Mouse (Mus musculus): ENCODE results near the gene Vasn. TPM values are rescaled to one million over a fixed set of nuclear protein-coding genes. Genes with fewer than 3 reads are reported as not detected.

The Vasn gene
- total RNA-seq, 2 experiments from 2014 or later: not detected

DNA sequence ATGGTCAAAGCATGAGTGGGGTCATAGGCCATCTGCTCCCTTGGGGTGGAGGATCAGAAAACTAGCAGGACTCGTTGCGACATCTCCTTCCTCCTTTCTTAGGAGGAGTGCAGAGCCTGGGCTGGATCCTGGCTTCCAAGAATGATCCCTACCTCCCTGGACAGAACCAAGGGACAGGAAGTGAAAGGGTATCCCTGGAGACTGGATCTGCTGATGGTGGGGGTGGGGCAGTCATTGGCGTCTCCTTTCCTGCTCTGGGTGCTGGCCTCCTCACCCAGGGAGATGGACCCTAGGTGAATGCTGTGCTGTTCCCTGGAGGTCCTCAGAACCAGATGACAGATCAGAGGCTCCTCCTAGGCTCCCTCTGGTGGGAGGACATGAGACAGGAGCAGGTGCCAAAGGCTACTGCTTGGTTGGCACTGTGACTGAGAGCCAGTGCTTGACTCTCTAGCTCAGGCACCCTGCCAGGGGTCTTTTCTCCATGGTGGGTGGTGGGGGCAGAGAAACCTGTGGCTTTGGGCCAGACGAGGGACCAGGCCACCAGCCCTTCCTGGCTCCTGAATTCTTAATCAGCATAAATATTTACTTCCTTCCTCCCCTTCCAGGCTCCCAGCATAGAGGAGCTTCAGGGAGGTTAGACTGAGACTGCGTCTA is 33.2 kb upstream of the Vasn start:
- 0 out of 2 replicates have a peak, but pooled peaks have one; percentile 39 for ATAC-seq (ENCODE audit: poor library complexity, severe bottlenecking)

DNA sequence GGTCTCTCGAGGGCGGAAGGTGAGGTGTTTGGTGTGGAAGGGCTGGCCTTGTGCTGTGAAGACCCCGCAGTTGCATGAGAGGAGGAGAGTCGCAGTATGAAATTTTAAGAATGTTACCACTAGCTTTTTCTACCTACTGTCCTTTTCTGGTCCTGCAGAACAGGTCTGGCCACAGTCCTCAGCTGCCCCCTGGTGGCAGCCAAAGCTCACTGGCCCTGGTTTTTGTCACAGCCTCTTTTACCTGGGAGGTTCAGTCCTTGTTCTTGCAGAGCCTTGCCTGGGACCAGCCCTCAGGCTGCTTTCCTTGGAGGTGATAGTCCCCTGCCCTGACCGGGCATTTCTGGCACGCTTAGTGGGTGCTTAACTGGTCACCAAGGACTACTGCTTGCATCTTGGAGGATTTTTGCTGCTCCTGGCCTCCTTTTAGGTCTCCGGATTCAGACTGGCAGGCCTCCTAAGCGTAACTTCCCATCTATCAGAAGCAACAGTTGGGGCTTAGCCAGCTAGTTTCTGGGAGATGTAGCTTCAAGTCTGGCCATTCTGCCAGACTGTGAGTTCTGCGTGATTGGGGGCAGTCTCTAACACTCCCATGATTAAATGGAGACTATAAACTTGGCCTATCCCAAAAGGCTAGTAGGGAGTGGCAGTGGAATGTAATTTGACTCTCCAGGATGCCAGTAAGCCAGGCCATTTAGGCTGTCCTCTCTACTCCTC is 31.8 kb upstream of the Vasn start:
- peak; percentile 91 for ATAC-seq (ENCODE audit: poor library complexity, severe bottlenecking)

DNA sequence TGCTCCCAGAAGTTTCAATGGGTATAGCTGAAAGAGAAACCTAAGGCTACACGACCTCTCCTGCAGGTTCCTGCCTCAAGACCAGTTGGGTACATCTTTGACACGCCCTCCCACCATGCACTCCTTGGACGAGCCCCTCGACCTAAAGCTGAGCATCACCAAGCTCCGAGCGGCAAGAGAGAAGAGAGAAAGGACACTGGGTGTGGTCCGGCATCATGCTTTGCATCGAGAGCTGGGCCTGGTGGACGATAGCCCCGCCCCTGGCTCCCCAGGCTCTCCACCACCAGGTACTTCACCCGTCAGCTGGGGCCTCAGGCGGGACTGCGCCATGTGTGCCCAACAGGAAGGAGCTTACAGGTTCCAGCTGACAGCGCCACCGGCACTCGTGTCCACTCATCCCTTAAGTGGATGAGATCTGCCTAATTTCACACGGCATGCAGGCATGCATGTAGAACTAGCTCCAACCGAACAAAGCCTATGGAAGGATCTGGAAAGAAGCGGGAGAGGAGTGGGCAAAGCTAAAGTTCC is 31.1 kb upstream of the Vasn start:
- no peak for ATAC-seq (ENCODE audit: poor library complexity, severe bottlenecking)

DNA sequence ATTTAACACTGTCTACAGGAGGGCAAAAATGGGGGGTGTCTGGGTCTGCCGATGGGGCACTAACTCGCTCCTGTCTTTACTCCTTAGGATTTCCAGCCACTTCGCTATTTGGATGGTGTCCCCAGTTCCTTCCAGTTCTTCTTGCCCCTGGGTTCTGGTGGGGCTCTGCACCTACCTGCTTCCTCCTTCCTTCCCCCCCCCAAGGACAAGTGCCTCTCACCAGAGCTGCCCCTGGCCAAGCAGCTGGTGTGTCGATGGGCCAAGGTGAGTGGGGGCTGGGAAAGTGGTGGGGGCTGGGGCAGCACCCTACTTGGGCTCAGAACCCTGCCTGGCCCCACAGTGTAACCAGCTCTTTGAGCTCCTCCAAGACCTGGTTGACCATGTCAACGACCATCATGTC is 28.5 kb upstream of the Vasn start:
- no peak for ATAC-seq (ENCODE audit: poor library complexity, severe bottlenecking)

DNA sequence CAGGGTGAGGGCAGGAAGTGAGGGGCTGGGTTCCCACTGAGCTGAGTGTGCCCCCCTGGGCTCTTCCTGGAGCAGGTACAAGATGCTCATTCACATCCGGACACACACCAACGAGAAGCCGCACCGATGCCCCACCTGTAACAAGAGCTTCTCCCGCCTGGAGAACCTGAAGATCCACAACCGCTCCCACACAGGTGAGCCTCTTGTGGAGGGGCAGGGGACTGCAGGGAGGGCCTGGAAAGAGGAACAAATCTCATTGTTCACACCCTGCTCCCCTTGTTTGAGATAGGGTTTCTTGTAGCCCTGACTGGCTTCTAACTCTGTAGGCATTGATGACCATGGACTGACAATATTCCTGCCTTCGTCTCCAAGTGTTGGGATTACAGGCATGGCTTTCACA is 28.1 kb upstream of the Vasn start:
- no peak for ATAC-seq (ENCODE audit: poor library complexity, severe bottlenecking)

DNA sequence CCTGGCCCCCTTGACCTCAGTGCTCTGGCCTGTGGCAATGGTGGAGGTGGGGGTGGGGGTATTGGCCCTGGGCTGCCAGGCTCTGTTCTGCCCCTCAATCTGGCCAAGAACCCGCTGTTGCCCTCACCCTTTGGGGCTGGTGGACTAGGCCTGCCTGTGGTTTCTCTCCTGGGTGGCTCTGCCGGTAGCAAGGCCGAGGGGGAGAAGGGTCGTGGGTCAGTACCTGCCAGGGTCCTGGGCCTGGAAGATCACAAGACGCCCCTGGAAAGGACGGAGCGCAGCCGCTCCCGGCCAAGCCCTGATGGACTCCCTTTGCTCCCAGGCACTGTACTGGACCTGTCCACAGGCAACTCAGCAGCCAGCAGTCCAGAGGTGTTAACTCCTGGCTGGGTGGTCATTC is 26.0 kb upstream of the Vasn start:
- ATAC-seq (ENCODE audit: poor library complexity, severe bottlenecking): no peak

DNA sequence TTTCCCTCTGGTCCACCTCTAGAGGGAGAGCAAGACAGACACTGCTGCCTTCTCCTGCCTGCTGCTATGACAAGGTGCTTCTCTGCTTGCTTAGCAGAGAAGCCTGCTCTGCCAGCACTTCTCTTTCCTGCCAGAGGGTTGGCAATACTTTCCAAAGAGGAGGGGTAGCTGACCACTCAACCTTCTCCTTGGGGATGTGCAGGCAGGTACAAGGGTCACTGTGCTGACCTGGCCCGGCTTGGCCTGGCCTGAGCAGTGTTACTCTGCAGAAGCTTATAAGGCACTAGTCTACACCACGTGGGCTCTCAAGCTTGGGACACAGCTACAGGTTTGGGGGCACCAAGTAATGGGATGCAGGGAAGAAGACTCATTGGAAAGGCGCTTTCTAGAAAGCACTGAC is 25.1 kb upstream of the Vasn start:
- ATAC-seq (ENCODE audit: poor library complexity, severe bottlenecking): no peak

DNA sequence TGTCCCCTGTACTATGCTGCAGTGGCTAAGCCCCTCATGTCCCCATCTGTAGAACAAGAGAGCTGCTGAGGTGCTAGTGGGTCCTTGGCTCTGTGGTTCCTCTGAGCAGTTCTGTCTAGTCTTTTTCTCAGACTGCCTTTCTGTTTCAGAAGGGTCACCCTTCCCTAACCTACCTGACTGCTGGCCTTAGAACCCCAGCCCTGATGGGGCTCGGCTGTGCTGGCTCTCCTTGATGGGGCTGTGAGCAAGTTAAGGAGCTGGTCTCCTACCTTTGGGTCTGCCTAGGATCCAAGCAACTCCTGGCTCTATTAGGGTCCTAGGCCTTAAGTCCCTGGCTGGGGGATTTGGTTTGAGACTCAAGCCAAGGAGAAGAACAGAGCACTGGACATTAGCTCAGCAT is 24.4 kb upstream of the Vasn start:
- ATAC-seq (ENCODE audit: poor library complexity, severe bottlenecking): no peak

DNA sequence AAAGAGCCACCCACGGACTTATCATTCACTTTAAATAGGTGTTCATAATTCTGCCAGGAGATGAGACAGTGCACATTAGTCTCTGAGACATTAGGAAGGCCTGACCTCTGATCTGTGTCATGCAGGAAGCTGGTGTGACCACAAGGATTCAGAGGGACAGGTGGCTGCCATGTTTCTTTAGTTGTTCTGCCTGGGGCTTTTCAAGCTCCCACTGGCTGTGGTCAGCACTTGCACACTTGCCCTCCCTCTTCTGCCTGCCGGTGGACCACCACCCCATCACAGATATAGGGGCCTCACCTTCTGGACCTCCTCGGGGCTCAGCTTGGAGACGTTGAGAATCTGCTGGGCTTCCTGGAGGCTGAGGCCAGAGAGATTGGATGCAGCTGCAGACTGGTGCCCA is 22.9 kb upstream of the Vasn start:
- ATAC-seq (ENCODE audit: poor library complexity, severe bottlenecking): no peak

DNA sequence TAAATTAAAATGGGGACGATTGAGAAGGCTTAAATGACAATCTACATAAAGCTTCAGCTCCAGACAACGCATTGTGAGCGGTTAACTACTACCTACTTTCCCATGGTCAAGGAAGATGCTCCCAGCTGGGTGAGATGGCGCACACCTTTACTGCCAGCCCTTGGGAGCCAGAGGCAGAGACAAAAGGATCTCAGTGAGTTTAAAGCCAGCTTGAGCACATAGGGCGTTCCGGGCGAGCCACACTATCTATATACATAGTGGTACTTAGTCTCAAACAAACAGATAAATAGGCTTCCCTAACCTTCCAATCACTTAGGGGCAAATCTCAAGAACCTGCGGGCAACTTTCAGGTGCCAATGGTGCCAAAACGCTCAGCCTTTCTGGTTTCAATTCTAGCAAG is 15.7 kb upstream of the Vasn start:
- ATAC-seq (ENCODE audit: poor library complexity, severe bottlenecking): no peak

DNA sequence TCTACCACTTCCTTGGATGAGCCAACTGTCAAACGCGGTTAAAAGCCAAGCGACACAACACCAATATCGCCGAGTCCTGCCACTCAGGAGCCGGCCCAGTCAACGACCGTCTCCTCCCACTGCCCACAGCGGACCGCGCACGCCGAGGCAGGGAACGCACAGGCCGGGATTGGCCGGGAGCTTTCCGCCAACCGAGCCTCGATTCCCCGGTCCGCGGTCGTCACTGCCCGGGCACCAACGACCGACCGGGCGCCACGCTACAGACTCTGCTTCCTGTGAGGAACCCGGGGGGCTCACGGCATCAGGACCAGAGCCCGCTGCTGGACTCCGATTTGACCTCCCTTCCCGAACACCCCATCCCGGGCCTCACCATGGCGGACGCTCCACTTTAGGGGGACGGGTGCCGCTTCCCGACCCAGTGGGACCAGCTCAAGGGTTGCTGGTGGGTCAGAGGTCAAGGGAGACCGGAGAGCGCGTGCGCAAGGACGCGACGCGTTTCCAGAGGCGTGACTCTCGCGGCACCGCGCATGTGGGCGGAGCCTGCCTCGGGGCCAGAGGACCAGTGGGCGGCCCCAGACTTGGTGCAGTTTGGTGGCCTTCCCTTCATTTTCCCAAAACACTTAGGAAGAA is 15.1 kb upstream of the Vasn start, which contains the start of gene Pam16:
Gene Pam16, minus strand, starts transcription at position 508 of the 630 bp plus-strand sequence.
- ATAC-seq (ENCODE audit: poor library complexity, severe bottlenecking): peak; percentile 96

DNA sequence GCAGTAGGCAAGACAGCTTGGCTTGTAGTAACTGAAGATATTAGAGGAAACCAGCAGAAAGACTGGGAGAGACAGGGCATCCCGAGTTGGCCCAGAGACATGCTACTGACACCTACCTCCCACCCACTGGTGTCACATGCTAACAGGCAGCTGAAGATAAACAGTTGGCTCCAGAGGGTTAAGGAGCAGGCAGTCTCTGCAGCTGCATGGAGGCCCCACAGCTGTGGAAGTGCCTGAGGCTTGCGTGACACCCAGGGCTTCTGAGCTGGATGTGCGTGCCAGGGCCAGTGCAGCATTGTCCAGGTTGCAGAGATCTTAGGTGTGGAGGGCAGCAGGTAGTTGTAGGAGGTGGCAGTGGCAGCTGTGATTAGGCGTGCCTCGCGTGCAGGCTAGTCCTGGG is 12.6 kb upstream of the Vasn start:
- ATAC-seq (ENCODE audit: poor library complexity, severe bottlenecking): no peak

DNA sequence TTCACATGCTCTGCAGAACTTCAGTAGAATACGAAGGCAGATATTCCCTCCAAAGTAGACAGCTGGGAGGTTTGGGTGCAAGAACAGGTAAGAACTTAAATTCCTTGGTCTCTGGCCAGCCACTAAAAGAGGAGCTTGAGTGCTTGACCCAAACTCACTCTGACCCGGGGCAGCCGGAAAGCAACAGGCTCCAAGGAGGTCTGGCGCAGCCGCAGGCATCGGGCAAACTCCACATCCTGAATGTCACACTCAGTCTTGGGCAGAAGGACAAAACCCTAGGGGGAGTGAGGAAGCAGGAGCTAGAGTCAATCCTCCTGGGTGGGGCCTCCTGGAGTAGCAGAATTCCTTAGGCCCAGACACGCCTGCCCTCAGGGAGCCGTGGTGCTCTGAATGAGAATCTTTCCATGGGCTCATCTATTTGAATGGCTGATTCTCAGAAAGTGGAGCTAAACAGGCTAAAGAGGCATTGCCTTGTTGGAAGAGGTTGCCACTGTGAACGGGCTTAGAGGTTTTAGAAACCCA is 10.8 kb upstream of the Vasn start:
- ATAC-seq (ENCODE audit: poor library complexity, severe bottlenecking): no peak

DNA sequence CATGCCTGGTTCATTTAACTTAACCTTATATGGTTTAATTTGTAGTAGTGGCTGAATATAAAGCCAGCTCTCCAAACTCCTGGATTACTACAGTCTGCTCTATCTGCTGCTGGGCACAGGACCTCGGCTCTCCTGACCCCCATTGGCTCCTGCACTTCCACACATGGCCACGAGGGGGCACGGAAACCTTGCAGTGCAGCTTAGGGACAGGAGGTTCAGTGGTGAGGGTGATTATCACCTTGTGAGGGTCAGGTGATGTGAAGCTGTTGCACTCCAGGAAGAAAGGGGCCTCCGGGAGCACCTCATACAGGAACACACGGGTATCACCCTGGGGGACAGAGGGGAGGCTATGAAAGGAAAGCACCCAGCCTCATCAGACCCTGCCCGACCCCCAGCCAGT is 9.8 kb upstream of the Vasn start:
- peak; percentile 87 for ATAC-seq (ENCODE audit: poor library complexity, severe bottlenecking)

DNA sequence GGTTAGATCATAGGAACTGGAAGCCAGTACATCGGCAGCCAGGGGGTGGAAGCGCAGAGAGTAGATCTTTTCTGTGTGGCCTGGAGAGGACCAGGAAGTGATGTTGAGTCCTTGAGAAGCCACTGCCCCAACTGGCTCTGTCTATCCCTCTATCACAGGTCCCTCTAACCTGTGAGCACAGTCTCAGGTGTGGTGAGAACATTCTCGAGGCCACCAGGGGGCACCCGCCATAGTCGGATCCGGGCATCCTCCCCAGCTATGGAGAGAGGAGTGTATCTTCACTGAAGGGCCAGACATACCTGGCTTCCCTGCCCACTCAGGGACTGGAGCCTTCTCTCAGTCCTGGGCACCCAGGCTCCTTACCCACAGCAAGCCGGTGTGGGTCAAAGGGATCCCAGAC is 7.7 kb upstream of the Vasn start:
- no peak for ATAC-seq (ENCODE audit: poor library complexity, severe bottlenecking)

DNA sequence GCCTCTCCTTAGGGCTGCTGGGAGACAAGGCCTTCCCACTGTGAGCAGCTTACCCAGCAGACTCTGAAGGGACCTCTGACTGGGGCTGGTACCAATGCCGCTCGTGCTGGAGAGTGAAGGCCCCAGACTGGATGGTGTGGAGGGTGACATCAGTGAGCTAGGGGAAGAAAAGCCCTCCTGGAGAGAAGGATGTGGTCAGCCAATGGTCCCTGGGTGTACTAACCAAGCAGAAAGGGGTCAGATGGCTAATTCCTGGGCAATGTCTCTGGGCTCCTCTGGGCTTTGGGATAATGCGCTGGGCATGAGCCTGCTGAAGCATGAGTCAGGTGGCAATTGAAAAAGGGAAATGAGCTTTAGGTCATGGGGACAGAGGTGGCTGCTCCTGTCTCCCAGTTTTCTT is 6.1 kb upstream of the Vasn start:
- ATAC-seq (ENCODE audit: poor library complexity, severe bottlenecking): no peak

DNA sequence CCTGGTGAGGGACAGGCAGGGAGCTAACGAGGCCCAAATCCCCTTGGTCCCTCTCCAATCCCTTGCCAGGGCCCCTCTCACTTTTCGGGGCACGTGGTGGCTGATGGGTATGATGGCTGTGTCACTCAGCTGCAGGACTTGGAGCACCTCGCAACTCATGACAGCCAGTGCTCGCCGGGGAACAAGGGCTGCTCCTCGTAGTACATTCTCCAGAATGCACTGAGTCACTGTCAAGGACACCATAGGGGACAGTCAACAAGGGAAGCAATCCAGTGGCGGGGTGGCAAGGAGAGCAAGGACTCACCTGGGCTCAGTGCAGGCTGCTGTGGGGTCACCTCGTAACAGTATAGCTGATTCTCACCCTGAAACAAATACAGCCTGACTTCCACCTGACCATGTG is 5.1 kb upstream of the Vasn start:
- no peak for ATAC-seq (ENCODE audit: poor library complexity, severe bottlenecking)

DNA sequence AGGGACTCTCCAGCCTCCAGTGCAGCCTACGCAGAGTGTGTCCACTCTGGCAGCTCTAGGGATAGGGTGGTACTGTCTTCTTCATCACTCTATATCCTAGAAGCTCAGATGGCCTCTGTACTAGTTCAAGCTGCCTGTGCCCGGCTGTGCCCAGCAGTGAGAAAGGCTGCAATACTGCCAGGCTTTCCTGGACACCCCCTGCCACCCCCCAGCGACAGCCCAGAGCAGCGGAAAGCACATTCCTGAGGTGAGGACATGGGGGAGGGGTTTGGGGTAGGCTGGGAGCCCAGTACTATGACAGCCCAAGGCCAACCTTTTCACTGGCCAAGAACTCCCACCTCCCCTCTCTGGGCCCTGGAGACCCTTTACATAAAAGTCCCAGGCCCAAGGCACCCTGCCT is 4.0 kb upstream of the Vasn start:
- ATAC-seq (ENCODE audit: poor library complexity, severe bottlenecking): no peak

DNA sequence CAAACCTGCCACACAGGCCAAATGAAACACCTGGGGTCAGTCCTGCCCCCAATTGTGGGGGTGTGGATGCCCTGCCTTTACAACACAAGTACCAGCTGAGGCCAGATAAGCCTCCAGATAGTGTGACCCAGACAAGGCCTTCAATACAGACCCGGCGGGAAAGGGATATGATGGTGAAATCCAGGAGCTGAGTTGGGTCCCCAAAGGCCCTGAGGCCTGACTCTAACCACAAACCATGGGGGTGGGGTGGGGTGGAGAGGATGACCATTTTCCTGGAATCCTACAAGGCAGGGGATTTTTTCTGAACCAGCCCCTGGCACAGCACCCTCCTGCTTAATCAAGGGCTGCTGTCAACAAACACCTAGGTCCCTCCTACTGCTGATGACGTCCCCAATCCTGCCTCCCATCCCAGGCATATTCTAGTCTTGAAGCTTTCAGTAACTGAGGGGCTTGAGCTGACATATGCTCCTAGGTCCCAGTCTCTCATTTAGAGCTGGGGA is 800 bp upstream of the Vasn start:
- no peak for ATAC-seq (ENCODE audit: poor library complexity, severe bottlenecking)

DNA sequence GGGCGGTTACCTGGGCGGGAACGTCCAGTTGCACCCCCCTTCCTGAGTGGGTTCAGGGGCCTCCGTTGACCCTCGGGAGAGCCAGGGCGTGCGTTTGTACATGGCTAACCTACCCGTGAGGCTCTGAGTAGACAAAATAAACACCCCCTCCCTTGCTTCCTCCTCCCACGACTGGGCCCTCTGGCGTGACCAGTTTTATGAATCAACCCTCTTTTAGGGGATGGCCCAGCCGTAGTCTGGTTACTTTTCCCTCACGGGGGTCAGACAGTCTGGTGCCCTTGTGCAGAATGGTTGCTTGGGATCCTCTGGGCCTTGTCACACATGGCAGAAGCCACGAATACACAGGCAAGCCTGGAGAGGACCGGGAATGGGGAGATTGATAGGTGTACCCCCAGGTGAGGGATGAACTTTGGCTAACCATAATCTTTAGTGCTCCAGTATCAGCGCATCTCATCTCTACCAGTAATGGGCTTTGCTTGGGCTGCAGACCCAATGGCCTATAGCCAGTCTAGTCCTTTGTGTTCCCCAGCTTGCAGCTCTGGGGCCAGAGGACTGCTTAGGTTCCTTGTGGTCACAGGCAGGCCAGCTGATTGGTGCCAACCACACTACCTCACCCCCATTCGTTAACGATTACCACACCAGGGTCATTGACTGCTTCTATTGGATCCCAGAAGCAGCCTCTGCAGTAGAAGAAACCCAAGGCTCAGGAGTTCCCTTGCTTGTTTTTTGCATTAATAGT is 695 bp downstream of the Vasn start:
- peak; percentile 36; the same call in 1 of the 2 replicates for ATAC-seq (ENCODE audit: poor library complexity, severe bottlenecking)
